Mouse (Mus musculus) E14TG2a.4 (cell line): ENCODE data around the gene Mapt.
A peak's percentile ranks its signal among the peaks of the same experiment; 100 is the strongest.

ENCODE experiments used
- H3K27me3 ChIP-seq: 2 replicates; pipeline ENCODE4 v1.6.1; 2014; ENCODE audit warnings: low read length, control low read depth; ENCODE audit not compliant: insufficient read depth
- H3K36me3 ChIP-seq: 2 replicates; pipeline ENCODE4 v1.6.1; 2014; ENCODE audit warnings: low read length, control low read depth; ENCODE audit not compliant: insufficient read depth
- H3K4me1 ChIP-seq: replicated peaks from 2 replicates; pipeline ENCODE4 v1.6.1; 2014; ENCODE audit warnings: low read depth, low read length, control low read depth
- H3K4me3 ChIP-seq: replicated peaks from 2 replicates; pipeline ENCODE4 v1.5.1; 2014; ENCODE audit warnings: mild to moderate bottlenecking, low read length
- H3K9me3 ChIP-seq: 2 replicates; pipeline ENCODE4 v1.6.1; 2014; ENCODE audit warnings: low read length, control low read depth
- CTCF ChIP-seq: conservative IDR thresholded peaks from 2 replicates; pipeline ENCODE4 v1.5.1; 2014; ENCODE audit warnings: low read length
- NANOG ChIP-seq: IDR thresholded peaks from 2 replicates; pipeline ENCODE4 v1.6.1; 2014; ENCODE audit warnings: borderline replicate concordance, low read length, mixed read lengths
- POU5F1 ChIP-seq: IDR thresholded peaks from 2 replicates; pipeline ENCODE4 v1.6.1; 2014; ENCODE audit warnings: low read length, borderline replicate concordance

The Mapt gene

GRCm38 (mm10) chr11:104258991-104259390 is 27.8 kb downstream of the Mapt start:
- Histone ChIP-seq H3K4me1 (peaks cover 42% of the 10 kb centered on the region), H3K36me3 (no peaks in the 10 kb centered on the region), H3K27me3 (0 out of 2 replicates have a peak, but pooled peaks cover 2% of the 10 kb centered on the region), H3K4me3 (peak overlapping the region; percentile 51), H3K9me3 (no peaks in the 10 kb centered on the region)
- TF ChIP-seq POU5F1: no peak
- no peak for TF ChIP-seq CTCF
- no peak for TF ChIP-seq NANOG

GRCm38 (mm10) chr11:104264683-104265082 is 33.5 kb downstream of the Mapt start:
- Histone ChIP-seq H3K27me3 (no peaks in the 10 kb centered on the region), H3K9me3 (no peaks in the 10 kb centered on the region), H3K36me3 (no peaks in the 10 kb centered on the region), H3K4me1 (peaks cover 21% of the 10 kb centered on the region), H3K4me3 (no peak overlapping the region)
- TF ChIP-seq POU5F1 (no peak), NANOG (no peak), CTCF (no peak)

- H3K9me3 ChIP-seq: no peaks in the 10 kb centered on the region
- peaks cover 21% of the 10 kb centered on the region for H3K4me1 ChIP-seq
- TF ChIP-seq CTCF (no peak), POU5F1 (no peak)
- no peaks in the 10 kb centered on the region for H3K27me3 ChIP-seq
- H3K36me3 ChIP-seq: no peaks in the 10 kb centered on the region
- no peak overlapping the region for H3K4me3 ChIP-seq
Measured at GRCm38 (mm10) chr11:104265669-104266068, 34.5 kb downstream of the Mapt start.

GRCm38 (mm10) chr11:104267380-104267779 is 36.2 kb downstream of the Mapt start:
- H3K27me3 ChIP-seq: no peaks in the 10 kb centered on the region
- TF ChIP-seq NANOG (no peak), CTCF (no peak), POU5F1 (no peak)
- H3K4me1 ChIP-seq: peaks cover 11% of the 10 kb centered on the region
- no peaks in the 10 kb centered on the region for H3K36me3 ChIP-seq
- no peaks in the 10 kb centered on the region for H3K9me3 ChIP-seq
- no peak overlapping the region for H3K4me3 ChIP-seq

GRCm38 (mm10) chr11:104269385-104269822 is 38.2 kb downstream of the Mapt start:
- TF ChIP-seq POU5F1 (no peak), CTCF (no peak), NANOG (no peak)
- H3K4me3 ChIP-seq: no peak overlapping the region
- no peaks in the 10 kb centered on the region for H3K9me3 ChIP-seq

GRCm38 (mm10) chr11:104270452-104270851 is 39.3 kb downstream of the Mapt start:
- Histone ChIP-seq H3K27me3 (no peaks in the 10 kb centered on the region), H3K9me3 (no peaks in the 10 kb centered on the region), H3K36me3 (no peaks in the 10 kb centered on the region), H3K4me1 (peaks cover 15% of the 10 kb centered on the region), H3K4me3 (no peak overlapping the region)
- no peak for TF ChIP-seq CTCF
- TF ChIP-seq NANOG: no peak
- no peak for TF ChIP-seq POU5F1

More at GRCm38 (mm10) chr11:104269385-104269822, 38.2 kb downstream of the Mapt start:
- Histone ChIP-seq H3K27me3 (no peaks in the 10 kb centered on the region), H3K36me3 (no peaks in the 10 kb centered on the region), H3K4me1 (peaks cover 14% of the 10 kb centered on the region)

GRCm38 (mm10) chr11:104270876-104271275 is 39.7 kb downstream of the Mapt start:
- no peak overlapping the region for H3K4me3 ChIP-seq
- no peaks in the 10 kb centered on the region for H3K36me3 ChIP-seq
- H3K27me3 ChIP-seq: no peaks in the 10 kb centered on the region
- peaks cover 12% of the 10 kb centered on the region for H3K4me1 ChIP-seq
- TF ChIP-seq NANOG (no peak), POU5F1 (no peak), CTCF (no peak)
- no peaks in the 10 kb centered on the region for H3K9me3 ChIP-seq

GRCm38 (mm10) chr11:104271876-104272275 is 40.7 kb downstream of the Mapt start:
- Histone ChIP-seq H3K27me3 (no peaks in the 10 kb centered on the region), H3K9me3 (no peaks in the 10 kb centered on the region), H3K4me3 (no peak overlapping the region), H3K4me1 (peaks cover 11% of the 10 kb centered on the region), H3K36me3 (no peaks in the 10 kb centered on the region)
- TF ChIP-seq CTCF (no peak), POU5F1 (no peak), NANOG (no peak)

GRCm38 (mm10) chr11:104272352-104272751 is 41.2 kb downstream of the Mapt start:
- Histone ChIP-seq H3K4me1 (peaks cover 14% of the 10 kb centered on the region), H3K9me3 (no peaks in the 10 kb centered on the region), H3K27me3 (no peaks in the 10 kb centered on the region), H3K36me3 (no peaks in the 10 kb centered on the region), H3K4me3 (no peak overlapping the region)
- no peak for TF ChIP-seq NANOG
- TF ChIP-seq CTCF: no peak
- no peak for TF ChIP-seq POU5F1

- no peaks in the 10 kb centered on the region for H3K9me3 ChIP-seq
Measured at GRCm38 (mm10) chr11:104275765-104276164, 44.6 kb downstream of the Mapt start.

More at GRCm38 (mm10) chr11:104275765-104276164, 44.6 kb downstream of the Mapt start:
- H3K27me3 ChIP-seq: no peaks in the 10 kb centered on the region
- H3K4me3 ChIP-seq: no peak overlapping the region
- H3K36me3 ChIP-seq: no peaks in the 10 kb centered on the region
- TF ChIP-seq POU5F1: no peak
- TF ChIP-seq NANOG: no peak
- no peak for TF ChIP-seq CTCF
- peaks cover 34% of the 10 kb centered on the region for H3K4me1 ChIP-seq
